Mouse (Mus musculus): ENCODE results near the gene Rapgef1. TPM values are rescaled to one million over a fixed set of nuclear protein-coding genes. Genes with fewer than 3 reads are reported as not detected.

Gene Rapgef1
- total RNA-seq, 1 experiment: 48.5 TPM

GRCm38 (mm10) chr2:29675846-29676245, 56.3 kb downstream of the Rapgef1 start:
- in situ Hi-C loops (cut with MboI; ENCODE audit: low sequenced_read_pairs in 2 of 2, unreplicated experiment in 2 of 2): no loop called here
- Histone ChIP-seq H3K9ac (ENCODE audit: insufficient read depth, low read depth, low read length, poor library complexity, severe bottlenecking) (no peak overlapping the region), H3K27ac (ENCODE audit: insufficient read depth, low read depth, low read length, poor library complexity, severe bottlenecking) (no peak overlapping the region), H3K4me1 (ENCODE audit: control insufficient read depth in 2 of 2, insufficient read depth in 2 of 2, low read length in 2 of 2, poor library complexity in 1 of 2) (peaks cover 2 to 13% of the 10 kb centered on the region in 2 experiments; a peak in 2 of 4 replicates), H3K9me3 (ENCODE audit: control insufficient read depth, insufficient read depth, low read depth, low read length) (no peaks in the 10 kb centered on the region), H3K4me3 (ENCODE audit: insufficient read depth in 1 of 2, low read depth in 1 of 2, low read length in 2 of 2, poor library complexity in 1 of 2, severe bottlenecking in 1 of 2) (no peak overlapping the region), H3K36me3 (ENCODE audit: control insufficient read depth, insufficient read depth, low read length, poor library complexity, severe bottlenecking) (peaks cover 11% of the 10 kb centered on the region)
- TF ChIP-seq ZNF384 (IDR thresholded peaks at IDR 0.05; ENCODE audit: low read depth, low read length): no peak
- TF ChIP-seq MAFK (IDR thresholded peaks at IDR 0.05; ENCODE audit: insufficient read depth, low read depth, low read length): no peak
- no peak for TF ChIP-seq HCFC1 (IDR thresholded peaks at IDR 0.05; ENCODE audit: borderline replicate concordance, insufficient read depth, low read length)
- no peak for DNase-seq (ENCODE audit: low read depth, low spot score)

- Histone ChIP-seq H3K36me3 (ENCODE audit: control insufficient read depth, insufficient read depth, low read length, poor library complexity, severe bottlenecking) (peaks cover 11% of the 10 kb centered on the region), H3K9me3 (ENCODE audit: control insufficient read depth, insufficient read depth, low read depth, low read length) (no peaks in the 10 kb centered on the region), H3K4me1 (ENCODE audit: control insufficient read depth in 2 of 2, insufficient read depth in 2 of 2, low read length in 2 of 2, poor library complexity in 1 of 2) (peaks cover 2 to 8% of the 10 kb centered on the region in 2 experiments; a peak in 2 of 4 replicates), H3K27ac (ENCODE audit: insufficient read depth, low read depth, low read length, poor library complexity, severe bottlenecking) (no peak overlapping the region), H3K4me3 (ENCODE audit: insufficient read depth in 1 of 2, low read depth in 1 of 2, low read length in 2 of 2, poor library complexity in 1 of 2, severe bottlenecking in 1 of 2) (no peak overlapping the region), H3K9ac (ENCODE audit: insufficient read depth, low read depth, low read length, poor library complexity, severe bottlenecking) (no peak overlapping the region)
- in situ Hi-C loops (cut with MboI; ENCODE audit: low sequenced_read_pairs in 2 of 2, unreplicated experiment in 2 of 2): no loop called here
- DNase-seq (ENCODE audit: low read depth, low spot score): no peak
- no peak for TF ChIP-seq ZNF384 (IDR thresholded peaks at IDR 0.05; ENCODE audit: low read depth, low read length)
- TF ChIP-seq CHD2 (IDR thresholded peaks at IDR 0.05; ENCODE audit: low read depth, low read length): no peak
Measured at GRCm38 (mm10) chr2:29676513-29676912, 57.0 kb downstream of the Rapgef1 start.

- Histone ChIP-seq H3K4me1 (ENCODE audit: control insufficient read depth in 2 of 2, insufficient read depth in 2 of 2, low read length in 2 of 2, poor library complexity in 1 of 2) (peaks cover 2 to 7% of the 10 kb centered on the region in 2 experiments; a peak in 2 of 4 replicates), H3K9ac (ENCODE audit: insufficient read depth, low read depth, low read length, poor library complexity, severe bottlenecking) (no peak overlapping the region), H3K36me3 (ENCODE audit: control insufficient read depth, insufficient read depth, low read length, poor library complexity, severe bottlenecking) (peaks cover 11% of the 10 kb centered on the region), H3K4me3 (ENCODE audit: insufficient read depth in 1 of 2, low read depth in 1 of 2, low read length in 2 of 2, poor library complexity in 1 of 2, severe bottlenecking in 1 of 2) (no peak overlapping the region), H3K9me3 (ENCODE audit: control insufficient read depth, insufficient read depth, low read depth, low read length) (no peaks in the 10 kb centered on the region), H3K27ac (ENCODE audit: insufficient read depth, low read depth, low read length, poor library complexity, severe bottlenecking) (no peak overlapping the region)
- no peak for DNase-seq (ENCODE audit: low read depth, low spot score)
- TF ChIP-seq HCFC1 (IDR thresholded peaks at IDR 0.05; ENCODE audit: borderline replicate concordance, insufficient read depth, low read length): no peak
- in situ Hi-C loops (cut with MboI; ENCODE audit: low sequenced_read_pairs in 2 of 2, unreplicated experiment in 2 of 2): no loop called here
Measured at GRCm38 (mm10) chr2:29677842-29678241, 58.3 kb downstream of the Rapgef1 start.

DNA sequence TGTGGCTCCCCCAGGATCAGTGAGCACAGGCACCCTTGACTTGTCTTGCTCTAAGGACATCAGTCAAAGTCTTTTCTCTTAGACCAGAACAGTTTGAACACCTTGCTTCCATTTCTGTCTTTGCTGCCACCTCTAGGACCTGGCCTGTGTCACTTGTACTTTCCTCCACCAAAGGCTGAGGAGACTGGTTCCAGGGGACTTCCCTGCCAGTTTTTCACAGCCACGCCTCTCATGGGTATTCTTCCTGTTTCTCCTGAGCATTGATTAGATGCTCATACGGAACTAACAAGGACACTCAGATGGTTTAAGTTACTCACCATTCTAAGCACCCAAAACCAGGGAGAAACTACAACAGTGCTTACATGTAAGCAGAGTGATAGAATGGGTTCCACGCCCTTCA, 59.0 kb downstream of the Rapgef1 start:
- no peak for DNase-seq (ENCODE audit: low read depth, low spot score)
- in situ Hi-C loops (cut with MboI; ENCODE audit: low sequenced_read_pairs in 2 of 2, unreplicated experiment in 2 of 2): no loop called here
- Histone ChIP-seq H3K9ac (ENCODE audit: insufficient read depth, low read depth, low read length, poor library complexity, severe bottlenecking) (no peak overlapping the region), H3K36me3 (ENCODE audit: control insufficient read depth, insufficient read depth, low read length, poor library complexity, severe bottlenecking) (peaks cover 11% of the 10 kb centered on the region), H3K4me1 (ENCODE audit: control insufficient read depth in 2 of 2, insufficient read depth in 2 of 2, low read length in 2 of 2, poor library complexity in 1 of 2) (peaks cover 2 to 7% of the 10 kb centered on the region in 2 experiments; a peak in 2 of 4 replicates), H3K27ac (ENCODE audit: insufficient read depth, low read depth, low read length, poor library complexity, severe bottlenecking) (no peak overlapping the region), H3K4me3 (ENCODE audit: insufficient read depth in 1 of 2, low read depth in 1 of 2, low read length in 2 of 2, poor library complexity in 1 of 2, severe bottlenecking in 1 of 2) (no peak overlapping the region), H3K9me3 (ENCODE audit: control insufficient read depth, insufficient read depth, low read depth, low read length) (no peaks in the 10 kb centered on the region)
- no peak for TF ChIP-seq ZNF384 (IDR thresholded peaks at IDR 0.05; ENCODE audit: low read depth, low read length)
- TF ChIP-seq HCFC1 (IDR thresholded peaks at IDR 0.05; ENCODE audit: borderline replicate concordance, insufficient read depth, low read length): no peak
- no peak for TF ChIP-seq MAFK (IDR thresholded peaks at IDR 0.05; ENCODE audit: insufficient read depth, low read depth, low read length)
- TF ChIP-seq ZC3H11A (IDR thresholded peaks at IDR 0.05; ENCODE audit: borderline replicate concordance, low read depth, low read length): no peak
- TF ChIP-seq CHD2 (IDR thresholded peaks at IDR 0.05; ENCODE audit: low read depth, low read length): no peak

GRCm38 (mm10) chr2:29679710-29680584, 60.4 kb downstream of the Rapgef1 start:
- no peak for DNase-seq (ENCODE audit: low read depth, low spot score)
- H3K36me3 ChIP-seq (ENCODE audit: control insufficient read depth, insufficient read depth, low read length, poor library complexity, severe bottlenecking): peaks cover 11% of the 10 kb centered on the region
- H3K4me1 ChIP-seq (ENCODE audit: control insufficient read depth in 2 of 2, insufficient read depth in 2 of 2, low read length in 2 of 2, poor library complexity in 1 of 2): peaks cover 2 to 8% of the 10 kb centered on the region in 2 experiments; a peak in 2 of 4 replicates
- H3K9me3 ChIP-seq (ENCODE audit: control insufficient read depth, insufficient read depth, low read depth, low read length): no peaks in the 10 kb centered on the region
- H3K27ac ChIP-seq (ENCODE audit: insufficient read depth, low read depth, low read length, poor library complexity, severe bottlenecking): no peak overlapping the region
- in situ Hi-C loops (cut with MboI; ENCODE audit: low sequenced_read_pairs in 2 of 2, unreplicated experiment in 2 of 2): no loop called here
- H3K4me3 ChIP-seq (ENCODE audit: insufficient read depth in 1 of 2, low read depth in 1 of 2, low read length in 2 of 2, poor library complexity in 1 of 2, severe bottlenecking in 1 of 2): no peak overlapping the region
- TF ChIP-seq MAFK (IDR thresholded peaks at IDR 0.05; ENCODE audit: insufficient read depth, low read depth, low read length) (no peak), ZNF384 (IDR thresholded peaks at IDR 0.05; ENCODE audit: low read depth, low read length) (no peak), HCFC1 (IDR thresholded peaks at IDR 0.05; ENCODE audit: borderline replicate concordance, insufficient read depth, low read length) (no peak), CHD2 (IDR thresholded peaks at IDR 0.05; ENCODE audit: low read depth, low read length) (no peak), ZC3H11A (IDR thresholded peaks at IDR 0.05; ENCODE audit: borderline replicate concordance, low read depth, low read length) (no peak)
- H3K9ac ChIP-seq (ENCODE audit: insufficient read depth, low read depth, low read length, poor library complexity, severe bottlenecking): no peak overlapping the region

Measured in ES-E14 (cell line).